Mouse (Mus musculus): Measurements from ENCODE around the gene Nvl. TPM values are rescaled to one million over a fixed set of nuclear protein-coding genes. Genes with fewer than 3 reads are reported as not detected.

Gene Nvl
- polyA plus RNA-seq, 2 experiments: 10.8 to 13.1 TPM

- no peak for ATAC-seq (ENCODE audit: insufficient read depth)
- DNase-seq (ENCODE audit: low read depth in 3 of 3, low spot score in 3 of 3): no peak
- Histone ChIP-seq H3K9me3 (ENCODE audit: control insufficient read depth, low read length) (no peaks in the 10 kb centered on the region), H3K27me3 (ENCODE audit: control insufficient read depth, insufficient read depth, low read length) (no peaks in the 10 kb centered on the region), H3K4me2 (ENCODE audit: low read depth) (no peak overlapping the region), H3K36me3 (replicated peaks; ENCODE audit: control insufficient read depth, insufficient read depth, low read depth) (no peaks in the 10 kb centered on the region), H3K27ac (no peak overlapping the region), H3K4me3 (ENCODE audit: insufficient read depth in 1 of 2, low read depth in 2 of 2, low read length in 2 of 2) (no peak overlapping the region), H3K4me1 (replicated peaks; ENCODE audit: control insufficient read depth in 2 of 2, insufficient read depth in 2 of 2, low read length in 1 of 2) (no peaks in the 10 kb centered on the region), H3K9ac (replicated peaks) (no peak overlapping the region)
- WGBS (ENCODE audit: insufficient replicate concordance): 31% methylated on average over 1 of the region's 1 CpGs
- TF ChIP-seq CTCF (IDR thresholded peaks at IDR 0.05; ENCODE audit: low read depth) (no peak), EP300 (IDR thresholded peaks at IDR 0.05; ENCODE audit: low read depth) (no peak)
Measured at GRCm38 (mm10) chr1:181047520-181047919, 96.5 kb downstream of the Nvl start.

GRCm38 (mm10) chr1:181039652-181040051 lies 104.4 kb downstream of the Nvl start:
- H3K27me3 ChIP-seq (ENCODE audit: control insufficient read depth, insufficient read depth, low read length): no peaks in the 10 kb centered on the region; the same call in 1 of the 2 replicates
- H3K36me3 ChIP-seq (replicated peaks; ENCODE audit: control insufficient read depth, insufficient read depth, low read depth): no peaks in the 10 kb centered on the region
- ATAC-seq (ENCODE audit: insufficient read depth): no peak
- no peak overlapping the region for H3K9ac ChIP-seq (replicated peaks)
- peak in 1 of 3 experiments; percentile 47 for DNase-seq (ENCODE audit: low read depth in 3 of 3, low spot score in 3 of 3)
- WGBS (ENCODE audit: insufficient replicate concordance): 4% methylated on average over 4 of the region's 4 CpGs
- H3K4me2 ChIP-seq (ENCODE audit: low read depth): no peak overlapping the region
- no peaks in the 10 kb centered on the region for H3K9me3 ChIP-seq (ENCODE audit: control insufficient read depth, low read length)
- peaks cover 0 to 10% of the 10 kb centered on the region in 2 experiments; a peak in 2 of 4 replicates for H3K4me1 ChIP-seq (replicated peaks; ENCODE audit: control insufficient read depth in 2 of 2, insufficient read depth in 2 of 2, low read length in 1 of 2)
- no peak overlapping the region for H3K27ac ChIP-seq
- no peak overlapping the region for H3K4me3 ChIP-seq (ENCODE audit: insufficient read depth in 1 of 2, low read depth in 2 of 2, low read length in 2 of 2)
- TF ChIP-seq EP300 (IDR thresholded peaks at IDR 0.05; ENCODE audit: low read depth) (no peak), CTCF (IDR thresholded peaks at IDR 0.05; ENCODE audit: low read depth) (peak; percentile 77)

- DNase-seq (ENCODE audit: low read depth in 3 of 3, low spot score in 3 of 3): no peak
- 50% methylated on average over 4 of the region's 4 CpGs for WGBS (ENCODE audit: insufficient replicate concordance)
- Histone ChIP-seq H3K4me2 (ENCODE audit: low read depth) (no peak overlapping the region), H3K9me3 (ENCODE audit: control insufficient read depth, low read length) (no peaks in the 10 kb centered on the region), H3K27ac (no peak overlapping the region), H3K9ac (replicated peaks) (no peak overlapping the region), H3K4me3 (ENCODE audit: insufficient read depth in 1 of 2, low read depth in 2 of 2, low read length in 2 of 2) (no peak overlapping the region), H3K36me3 (replicated peaks; ENCODE audit: control insufficient read depth, insufficient read depth, low read depth) (no peaks in the 10 kb centered on the region), H3K4me1 (replicated peaks; ENCODE audit: control insufficient read depth in 2 of 2, insufficient read depth in 2 of 2, low read length in 1 of 2) (peaks cover 0 to 10% of the 10 kb centered on the region in 2 experiments; a peak in 2 of 4 replicates), H3K27me3 (ENCODE audit: control insufficient read depth, insufficient read depth, low read length) (no peaks in the 10 kb centered on the region; the same call in 1 of the 2 replicates)
- ATAC-seq (ENCODE audit: insufficient read depth): no peak
- TF ChIP-seq EP300 (IDR thresholded peaks at IDR 0.05; ENCODE audit: low read depth): no peak
Measured at GRCm38 (mm10) chr1:181037623-181038022, 106.4 kb downstream of the Nvl start.

Other genes starting within 250 kb of the Nvl start
- gene Pycr2, start 239.9 kb downstream of the Nvl start, polyA plus RNA-seq (2012; rRNA removed): 47.9 and 52.0 TPM in 2 replicates
- 84.6 and 94.7 TPM in 2 replicates for gene Pycr2, start 239.9 kb downstream of the Nvl start, polyA plus RNA-seq (2014; fragmentation: Nextera tagmentation; extraction: Ambion mirVana)
- gene Lefty1, start 209.2 kb downstream of the Nvl start, polyA plus RNA-seq (2012; rRNA removed): 9.2 and 9.5 TPM in 2 replicates
- 4.9 and 5.6 TPM in 2 replicates for gene Lefty1, start 209.2 kb downstream of the Nvl start, polyA plus RNA-seq (2014; fragmentation: Nextera tagmentation; extraction: Ambion mirVana)
- gene Tmem63a, start 201.9 kb downstream of the Nvl start, polyA plus RNA-seq (2012; rRNA removed): 6.8 and 7.2 TPM in 2 replicates
- 4.3 and 4.6 TPM in 2 replicates for gene Tmem63a, start 201.9 kb downstream of the Nvl start, polyA plus RNA-seq (2014; fragmentation: Nextera tagmentation; extraction: Ambion mirVana)
- gene Ephx1, start 123.3 kb downstream of the Nvl start, polyA plus RNA-seq (2012; rRNA removed): 2.8 and 2.9 TPM in 2 replicates
- 4.2 and 4.8 TPM in 2 replicates for gene Ephx1, start 123.3 kb downstream of the Nvl start, polyA plus RNA-seq (2014; fragmentation: Nextera tagmentation; extraction: Ambion mirVana)
- 0.03 and 0.05 TPM in 2 replicates for gene 9130409I23Rik, start 93.0 kb downstream of the Nvl start, polyA plus RNA-seq (2012; rRNA removed)
- not detected in 2 replicates for gene 9130409I23Rik, start 93.0 kb downstream of the Nvl start, polyA plus RNA-seq (2014; fragmentation: Nextera tagmentation; extraction: Ambion mirVana)
- gene Cnih4, start 489 bp upstream of the Nvl start, polyA plus RNA-seq (2012; rRNA removed): 9.5 and 10.0 TPM in 2 replicates
- gene Cnih4, start 489 bp upstream of the Nvl start, polyA plus RNA-seq (2014; fragmentation: Nextera tagmentation; extraction: Ambion mirVana): 53.3 and 55.4 TPM in 2 replicates
- 47.8 and 68.9 TPM in 2 replicates for gene Wdr26, start 67.8 kb upstream of the Nvl start, polyA plus RNA-seq (2012; rRNA removed)
- gene Wdr26, start 67.8 kb upstream of the Nvl start, polyA plus RNA-seq (2014; fragmentation: Nextera tagmentation; extraction: Ambion mirVana): 57.8 and 64.4 TPM in 2 replicates
- 0.02 TPM in 1 of 2 replicates, not detected in the other for gene Cnih3, start 208.4 kb upstream of the Nvl start, polyA plus RNA-seq (2012; rRNA removed)
- not detected in 2 replicates for gene Cnih3, start 208.4 kb upstream of the Nvl start, polyA plus RNA-seq (2014; fragmentation: Nextera tagmentation; extraction: Ambion mirVana)